Mouse (Mus musculus) right cerebral cortex, adult 2 months (tissue): ENCODE data around the gene Gm15091.
"Not testable (repeated sequence)": the region's sequence is repeated elsewhere in the genome, so short reads cannot be mapped to it uniquely, and the experiment has no call there.

Source experiments
- DNase-seq, 2 experiments: peaks; one replicate each; pipeline ENCODE4 v3.0.0; 2021 to 2022; ENCODE audit warnings: low spot score in 2 of 2

The Gm15091 gene

DNA sequence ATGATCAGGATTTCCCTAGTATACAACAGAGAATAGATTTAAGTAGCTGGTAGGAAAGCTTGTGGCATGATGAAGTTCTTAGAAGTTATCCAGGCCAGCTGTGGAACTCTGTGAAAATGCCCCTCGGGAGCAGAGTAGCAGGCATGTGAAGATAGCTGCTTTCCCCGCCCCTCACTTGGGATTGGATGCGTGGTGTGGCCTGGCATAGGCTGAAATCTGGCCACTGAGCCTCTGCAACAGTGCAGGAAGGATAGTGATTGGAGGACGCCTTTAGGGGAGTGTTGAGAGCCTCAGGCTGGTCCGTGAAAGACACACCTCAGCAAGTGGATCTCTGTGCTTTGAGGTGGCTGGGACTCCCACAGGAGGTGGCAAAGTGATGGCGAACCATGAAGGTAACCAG, at the start of gene Gm15091:
Gene Gm15091 (plus strand): TSS at position 301 of the 400 bp plus-strand sequence.
- not testable (repeated sequence) for DNase-seq
